8 mouse cellular contexts compared by ENCODE assay signal in the genomic region with DNA sequence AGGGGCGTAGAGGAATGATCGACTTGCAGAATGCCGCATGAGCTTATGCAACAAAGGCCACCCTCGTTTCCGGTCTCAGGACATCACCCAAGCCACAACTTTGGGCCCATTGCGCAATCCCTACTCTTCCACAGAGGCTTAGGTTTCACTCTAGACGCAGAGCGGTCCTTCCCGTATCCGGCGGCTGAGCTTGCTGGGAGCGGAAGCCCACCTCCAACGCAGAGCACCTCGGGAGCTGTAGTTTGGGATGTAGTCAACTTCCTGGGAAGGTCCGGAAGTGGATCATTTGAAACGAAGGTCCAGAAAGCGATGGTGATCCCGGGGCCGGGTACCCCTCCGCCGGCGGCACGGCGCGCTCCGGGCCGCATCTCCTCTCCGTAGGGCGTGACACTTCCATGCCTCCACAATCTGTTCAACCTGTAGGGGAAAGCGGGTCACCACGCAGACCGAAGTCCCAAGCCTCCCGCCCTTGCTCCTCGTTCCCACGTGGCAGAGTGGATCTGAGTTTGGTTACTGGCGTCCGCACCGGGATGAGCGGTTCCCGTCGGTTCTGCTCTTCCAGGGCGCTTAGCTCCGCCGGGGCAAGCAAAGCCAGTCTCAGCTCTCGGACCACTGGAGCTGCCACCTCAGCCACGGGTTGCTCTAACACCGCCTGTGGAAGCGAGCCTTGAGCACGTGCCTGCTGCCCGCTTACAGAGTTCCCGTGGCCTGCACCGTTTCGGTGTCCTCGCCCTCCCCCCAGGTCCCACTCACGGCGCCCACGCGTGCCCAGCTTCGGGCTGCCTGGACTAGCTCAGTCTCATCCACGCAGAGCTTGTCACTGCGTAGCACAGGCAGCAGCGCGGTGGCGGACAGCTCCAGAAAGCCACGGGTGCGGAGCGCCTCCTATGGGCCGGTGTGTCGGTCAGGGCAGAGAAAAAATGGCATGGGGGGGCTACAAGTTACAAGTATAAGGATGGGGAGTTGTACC. TPM values are rescaled to one million over a fixed set of nuclear protein-coding genes. Genes with fewer than 3 reads are reported as not detected.
A peak's percentile ranks its signal among the peaks of the same experiment; 100 is the strongest.
DNase-seq lines count a peak whose midpoint lies in the region; ATAC-seq and TF ChIP-seq lines count a peak whose summit lies in the region.

No protein-coding gene starts in this region.

- H3K27me3 ChIP-seq in E14TG2a.4 (ENCODE audit: insufficient read depth, low read length) = no peaks in the 10 kb centered on the region
- H3K27me3 ChIP-seq in forebrain, embryonic 12.5 days = no peaks in the 10 kb centered on the region
- H3K27me3 ChIP-seq in liver, postnatal 0 days (ENCODE audit: insufficient read depth, low read length) = no peaks in the 10 kb centered on the region
- no peaks in the 10 kb centered on the region for H3K27me3 ChIP-seq in neural tube, embryonic 14.5 days (ENCODE audit: control insufficient read depth, insufficient read depth, low read length)

- H3K36me3 ChIP-seq in E14TG2a.4 (ENCODE audit: insufficient read depth, low read length) = peaks cover 62% of the 10 kb centered on the region
- H3K36me3 ChIP-seq in forebrain, embryonic 12.5 days (replicated peaks) = no peaks in the 10 kb centered on the region
- no peaks in the 10 kb centered on the region for H3K36me3 ChIP-seq in liver, postnatal 0 days (replicated peaks; ENCODE audit: insufficient read depth, low read length)
- H3K36me3 ChIP-seq in neural tube, embryonic 14.5 days (ENCODE audit: control insufficient read depth, insufficient read depth, low read length) = no peaks in the 10 kb centered on the region

- H3K4me3 ChIP-seq in E14TG2a.4 (replicated peaks; ENCODE audit: low read length) = peak overlapping the region; percentile 94
- peak overlapping the region; percentile 68 for H3K4me3 ChIP-seq in forebrain, embryonic 12.5 days (replicated peaks)
- H3K4me3 ChIP-seq in liver, postnatal 0 days (ENCODE audit: low read depth, low read length) = peak overlapping the region; percentile 59
- peak overlapping the region; percentile 66 for H3K4me3 ChIP-seq in neural tube, embryonic 14.5 days (ENCODE audit: low read depth, low read length)

- peak; percentile 72 for TF ChIP-seq CTCF in E14TG2a.4 (conservative IDR thresholded peaks at IDR 0.05; ENCODE audit: low read length)
- TF ChIP-seq CTCF in liver, postnatal 0 days (IDR thresholded peaks at IDR 0.05; ENCODE audit: low read depth) = peak; percentile 97

- H3K9me3 ChIP-seq in E14TG2a.4 (ENCODE audit: low read length) = no peaks in the 10 kb centered on the region
- no peaks in the 10 kb centered on the region for H3K9me3 ChIP-seq in forebrain, embryonic 12.5 days
- no peaks in the 10 kb centered on the region for H3K9me3 ChIP-seq in liver, postnatal 0 days (ENCODE audit: low read length)
- no peaks in the 10 kb centered on the region for H3K9me3 ChIP-seq in neural tube, embryonic 14.5 days (ENCODE audit: control insufficient read depth, low read length)

- H3K4me2 ChIP-seq in forebrain, embryonic 12.5 days = peak overlapping the region; percentile 99
- peak overlapping the region; percentile 93 for H3K4me2 ChIP-seq in liver, postnatal 0 days (ENCODE audit: low read depth, low read length)
- H3K4me2 ChIP-seq in neural tube, embryonic 14.5 days (ENCODE audit: low read depth, low read length) = peak overlapping the region; percentile 75

- TF ChIP-seq EP300 in liver, postnatal 0 days (IDR thresholded peaks at IDR 0.05; ENCODE audit: low read depth) = peak; percentile 92

- WGBS in forebrain, embryonic 12.5 days = under 1% methylated on average over 69 of the region's 69 CpGs
- WGBS in large intestine, adult 2 months = under 1% methylated on average over 69 of the region's 69 CpGs
- under 1% methylated on average over 69 of the region's 69 CpGs for WGBS in liver, postnatal 0 days (ENCODE audit: insufficient replicate concordance)
- under 1% methylated on average over 69 of the region's 69 CpGs for WGBS in neural tube, embryonic 14.5 days

- peak overlapping the region; percentile 70 for H3K9ac ChIP-seq in forebrain, embryonic 12.5 days
- peak overlapping the region; percentile 71 for H3K9ac ChIP-seq in liver, postnatal 0 days (replicated peaks)
- H3K9ac ChIP-seq in neural tube, embryonic 14.5 days (replicated peaks; ENCODE audit: low read depth, low read length) = peak overlapping the region; percentile 73

- H3K27ac ChIP-seq in forebrain, embryonic 12.5 days = peak overlapping the region; percentile 89
- H3K27ac ChIP-seq in liver, postnatal 0 days (ENCODE audit: low read depth) = peak overlapping the region; percentile 77; the same call in 1 of the 2 replicates
- H3K27ac ChIP-seq in neural tube, embryonic 14.5 days (ENCODE audit: low read depth, low read length) = peak overlapping the region; percentile 95

- DNase-seq in c-Kit-positive CD71-positive TER-119-positive erythroid progenitor cells, embryonic 14.5 days (ENCODE audit: low spot score) = peak; percentile 84
- peak; percentile 95 to 96 for DNase-seq in heart, postnatal 10 days
- DNase-seq in large intestine, adult 2 months (ENCODE audit: low read depth, low spot score) = peak; percentile 94
- peak; percentile 93 for DNase-seq in liver, postnatal 0 days
- peak; percentile 92 for DNase-seq in testis, postnatal 10 days (ENCODE audit: low spot score)

- H3K4me1 ChIP-seq in E14TG2a.4 (replicated peaks; ENCODE audit: low read depth, low read length) = peaks cover 72% of the 10 kb centered on the region
- peaks cover 25% of the 10 kb centered on the region for H3K4me1 ChIP-seq in forebrain, embryonic 12.5 days
- H3K4me1 ChIP-seq in liver, postnatal 0 days (ENCODE audit: insufficient read depth) = peaks cover 30% of the 10 kb centered on the region
- H3K4me1 ChIP-seq in neural tube, embryonic 14.5 days (ENCODE audit: control insufficient read depth, insufficient read depth, low read length) = peaks cover 14% of the 10 kb centered on the region; the same call in 1 of the 2 replicates

- intact Hi-C loops in heart, postnatal 10 days (cut with DNase I) = loop anchor here (1.0 to 10.0 kb wide), 2 partner anchors 118 to 416 kb away; partner anchors contain the start of genes Ccdc163 and Mmachc

- peak; percentile 94 for ATAC-seq in forebrain, embryonic 12.5 days (ENCODE audit: low FRiP score)
- peak; percentile 92 for ATAC-seq in liver, postnatal 0 days
- peak; percentile 94 for ATAC-seq in neural tube, embryonic 14.5 days (ENCODE audit: low read depth)

RNA-seq across cellular contexts. Expression of gene Btbd19, which starts 4.8 kb away (rescaled TPM):
- 3.2 and 5.2 TPM in 2 replicates for polyA plus RNA-seq in forebrain, embryonic 12.5 days (2016; fragmentation: Nextera tagmentation; extraction: Ambion mirVana)
- total RNA-seq in heart, postnatal 10 days (2021) = 1 to 10 TPM; 5.1 to 6.4 TPM
- polyA plus RNA-seq in large intestine, adult 2 months (2012; rRNA removed) = 7.8 and 8.2 TPM in 2 replicates
- 2.3 and 2.5 TPM in 2 replicates for polyA plus RNA-seq in liver, postnatal 0 days (2015; fragmentation: Nextera tagmentation; extraction: Ambion mirVana)
- 2.7 and 3.9 TPM in 2 replicates for polyA plus RNA-seq in neural tube, embryonic 14.5 days (2014; fragmentation: Nextera tagmentation; extraction: Ambion mirVana)

RNA-seq across cellular contexts. Expression of gene Tctex1d4, which starts 5.9 kb away (rescaled TPM):
- polyA plus RNA-seq in forebrain, embryonic 12.5 days (2016; fragmentation: Nextera tagmentation; extraction: Ambion mirVana) = not detected in 2 replicates
- under 1 TPM in 1 of 2 experiments, not detected in 1; 0.31 TPM for total RNA-seq in heart, postnatal 10 days (2021)
- 0.31 and 0.47 TPM in 2 replicates for polyA plus RNA-seq in large intestine, adult 2 months (2012; rRNA removed)
- polyA plus RNA-seq in liver, postnatal 0 days (2015; fragmentation: Nextera tagmentation; extraction: Ambion mirVana) = 0.33 TPM in 1 of 2 replicates, not detected in the other
- polyA plus RNA-seq in neural tube, embryonic 14.5 days (2014; fragmentation: Nextera tagmentation; extraction: Ambion mirVana) = not detected in 2 replicates

RNA-seq across cellular contexts. Expression of gene Plk3, which starts 13.0 kb away (rescaled TPM):
- 17.7 and 23.1 TPM in 2 replicates for polyA plus RNA-seq in forebrain, embryonic 12.5 days (2016; fragmentation: Nextera tagmentation; extraction: Ambion mirVana)
- total RNA-seq in heart, postnatal 10 days (2021) = 1 to 10 TPM; 3.7 to 4.3 TPM
- 12.7 and 17.1 TPM in 2 replicates for polyA plus RNA-seq in large intestine, adult 2 months (2012; rRNA removed)
- polyA plus RNA-seq in liver, postnatal 0 days (2015; fragmentation: Nextera tagmentation; extraction: Ambion mirVana) = 4.8 TPM in 2 replicates
- 16.1 and 19.1 TPM in 2 replicates for polyA plus RNA-seq in neural tube, embryonic 14.5 days (2014; fragmentation: Nextera tagmentation; extraction: Ambion mirVana)

RNA-seq across cellular contexts. Expression of gene Ptch2, which starts 24.9 kb away (rescaled TPM):
- 5.9 and 6.7 TPM in 2 replicates for polyA plus RNA-seq in forebrain, embryonic 12.5 days (2016; fragmentation: Nextera tagmentation; extraction: Ambion mirVana)
- 1 to 10 TPM; 3.6 to 4.3 TPM for total RNA-seq in heart, postnatal 10 days (2021)
- polyA plus RNA-seq in large intestine, adult 2 months (2012; rRNA removed) = 1.6 and 3.6 TPM in 2 replicates
- polyA plus RNA-seq in liver, postnatal 0 days (2015; fragmentation: Nextera tagmentation; extraction: Ambion mirVana) = 0.43 and 0.52 TPM in 2 replicates
- 5.6 and 6.4 TPM in 2 replicates for polyA plus RNA-seq in neural tube, embryonic 14.5 days (2014; fragmentation: Nextera tagmentation; extraction: Ambion mirVana)

RNA-seq across cellular contexts. Expression of gene Rps8, which starts 35.3 kb away (rescaled TPM):
- polyA plus RNA-seq in forebrain, embryonic 12.5 days (2016; fragmentation: Nextera tagmentation; extraction: Ambion mirVana) = 668 and 669 TPM in 2 replicates
- total RNA-seq in heart, postnatal 10 days (2021) = 100 to 1,000 TPM; 803 to 807 TPM
- 620 and 649 TPM in 2 replicates for polyA plus RNA-seq in large intestine, adult 2 months (2012; rRNA removed)
- 543 and 557 TPM in 2 replicates for polyA plus RNA-seq in liver, postnatal 0 days (2015; fragmentation: Nextera tagmentation; extraction: Ambion mirVana)
- 549 and 599 TPM in 2 replicates for polyA plus RNA-seq in neural tube, embryonic 14.5 days (2014; fragmentation: Nextera tagmentation; extraction: Ambion mirVana)

Comparison
In these comparisons a context has a peak if more than half of its experiments do, and no peak if none do; other contexts are left out.
1. Peak in every context shown above with its lines: DNase-seq, ATAC-seq, H3K4me3 ChIP-seq and H3K27ac ChIP-seq.